Mouse (Mus musculus) layer of hippocampus, postnatal 14 days (tissue): Measurements from ENCODE around the gene Epha5. TPM values are rescaled to one million over a fixed set of nuclear protein-coding genes. Genes with fewer than 3 reads are reported as not detected.

Experiments used
- DNase-seq, 2 experiments: peaks; one replicate each; pipeline ENCODE4 v3.0.0; 2021 to 2022; ENCODE audit warnings: low spot score in 2 of 2, mixed read lengths in 1 of 2
- long read RNA-seq, 2 experiments: library from polyadenylated mRNA; stranded (forward); transcript quantifications; one replicate each; pipeline ENCODE4 v2.0.0; 2021
- total RNA-seq, 2 experiments: library from RNA; stranded (reverse); gene quantifications; 2 replicates each; pipeline ENCODE4 v1.2.3; 2021

Epha5 gene
- total RNA-seq: 100 to 1,000 TPM; 158 TPM
- long read RNA-seq, experiment 1, full-length matches to known transcripts: 21 of 92 reads
- long read RNA-seq, experiment 1, partial matches to known transcripts: 44 of 92 reads
- long read RNA-seq, experiment 1, other reads (novel, unspliced or antisense): 27 of 92 reads
- long read RNA-seq, experiment 2, full-length matches to known transcripts: 21 of 119 reads
- long read RNA-seq, experiment 2, partial matches to known transcripts: 57 of 119 reads
- long read RNA-seq, experiment 2, other reads (novel, unspliced or antisense): 41 of 119 reads

DNA sequence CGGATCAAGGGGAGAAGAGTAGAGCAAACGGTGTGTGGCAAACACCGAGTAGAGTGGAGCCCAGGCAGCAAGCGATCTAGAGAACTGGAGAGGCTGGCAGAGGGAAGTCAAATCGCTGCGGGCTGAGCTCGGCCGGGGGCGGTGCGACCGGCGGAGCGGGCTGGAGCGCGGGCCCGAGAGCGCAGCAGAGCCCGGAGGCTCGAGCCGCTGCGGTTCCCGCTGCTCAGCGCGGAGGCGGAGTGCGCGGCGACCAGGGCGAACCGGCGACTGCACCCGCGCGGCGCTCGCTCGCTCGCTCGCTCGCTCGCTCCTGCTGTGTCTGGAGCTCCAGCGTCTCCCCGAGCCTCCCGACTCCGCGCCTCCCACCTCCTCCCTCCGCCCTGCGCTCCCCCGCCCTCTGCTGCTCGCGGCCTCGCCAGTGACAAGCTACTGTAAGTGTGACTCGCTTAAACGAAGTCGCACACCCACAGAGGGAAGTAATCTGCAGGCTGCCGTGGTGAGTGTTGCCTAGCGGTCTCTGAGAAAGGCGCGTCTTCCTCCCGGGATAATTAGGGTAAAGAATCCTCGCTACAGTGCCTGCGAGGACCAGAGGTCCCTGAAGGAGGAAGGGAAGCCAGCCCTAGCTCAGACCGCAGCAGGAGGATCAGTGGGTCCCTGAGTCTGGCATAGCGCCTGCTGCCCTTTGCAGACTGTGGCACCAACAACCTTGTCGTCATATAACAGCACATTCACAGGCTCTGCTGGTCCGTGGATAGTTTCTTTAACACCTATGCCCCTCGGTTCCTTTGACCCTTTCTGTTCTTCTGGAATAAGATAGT, at the start of gene Epha5:
Gene Epha5 (minus strand): TSS at position 321 of the 818 bp plus-strand sequence.
- DNase-seq: peak; percentile 71 to 82

DNA sequence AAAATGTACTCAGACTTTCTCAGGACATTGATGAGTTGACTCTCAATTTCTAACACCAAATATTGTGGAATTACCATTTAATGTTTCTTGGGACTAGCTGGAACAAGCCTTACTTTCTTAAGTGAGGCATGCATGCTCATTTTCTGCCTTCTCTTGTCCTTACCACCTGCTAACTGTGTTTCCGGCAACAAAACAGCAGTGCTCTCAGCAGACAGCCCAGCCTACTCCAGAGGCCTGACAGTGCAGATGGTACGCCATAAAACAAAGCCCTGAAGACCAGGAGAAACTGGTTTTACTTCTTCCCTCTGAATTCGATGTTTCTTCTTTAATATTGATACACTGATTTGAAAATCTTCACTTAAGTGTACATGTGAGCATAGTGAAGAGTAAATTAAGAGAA, 39.0 kb upstream of the Epha5 start:
- no peak for DNase-seq

DNA sequence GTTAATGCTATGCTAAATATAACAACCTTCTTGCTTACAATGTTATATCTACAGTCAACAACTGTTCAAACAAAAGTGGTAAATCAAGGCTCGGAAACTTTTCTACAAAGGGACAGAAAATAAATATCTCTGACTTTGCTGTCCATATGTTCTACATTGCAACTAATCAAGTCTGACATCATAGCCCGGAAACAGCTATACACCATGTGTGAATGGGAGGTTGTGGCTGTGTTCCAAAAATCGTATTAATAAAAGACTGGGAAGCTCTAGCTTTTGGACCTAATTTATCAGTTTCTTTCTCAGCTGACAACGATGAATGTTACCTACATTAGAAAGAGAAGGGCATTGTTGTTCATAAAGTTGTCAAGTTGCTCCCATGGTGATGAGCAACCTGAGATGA, 37.5 kb upstream of the Epha5 start:
- DNase-seq: no peak

DNA sequence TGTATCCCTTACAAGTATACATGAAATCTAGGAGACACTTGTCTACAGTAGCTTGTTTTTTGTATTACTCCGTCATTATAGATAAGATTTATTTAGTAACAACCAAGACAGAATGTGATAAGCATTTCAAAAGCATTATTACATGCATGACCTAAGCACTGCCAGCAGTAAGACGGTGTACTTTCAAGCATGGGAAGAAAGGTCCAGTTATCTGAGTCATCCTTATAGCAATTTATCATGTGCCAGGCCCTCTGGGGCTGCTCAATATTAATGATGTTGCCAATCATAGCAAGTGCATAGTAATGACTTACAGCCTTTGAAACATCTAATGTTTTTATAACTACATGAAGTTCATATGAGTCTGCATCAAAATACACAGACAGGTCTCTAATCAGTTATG, 36.7 kb upstream of the Epha5 start:
- no peak for DNase-seq

DNA sequence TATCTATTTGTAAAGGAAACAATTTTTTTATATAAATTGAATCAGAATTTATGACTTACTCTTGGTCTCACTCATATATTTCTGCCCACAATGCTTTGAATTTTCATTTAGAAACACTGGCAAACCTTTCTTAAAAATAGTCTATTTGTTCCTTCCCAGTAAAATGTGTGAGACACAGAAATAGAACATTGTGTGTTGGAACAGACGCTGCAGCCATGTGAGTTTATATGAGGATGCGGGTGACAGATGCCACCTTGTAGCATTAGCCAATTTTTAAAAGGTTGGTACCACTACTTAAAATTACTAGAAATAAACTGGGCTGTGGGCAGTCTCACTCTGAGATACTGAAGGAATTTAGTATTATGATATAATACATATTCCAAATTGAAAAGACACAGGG, 23.1 kb upstream of the Epha5 start:
- DNase-seq: peak in 1 of 2 experiments; percentile 70

DNA sequence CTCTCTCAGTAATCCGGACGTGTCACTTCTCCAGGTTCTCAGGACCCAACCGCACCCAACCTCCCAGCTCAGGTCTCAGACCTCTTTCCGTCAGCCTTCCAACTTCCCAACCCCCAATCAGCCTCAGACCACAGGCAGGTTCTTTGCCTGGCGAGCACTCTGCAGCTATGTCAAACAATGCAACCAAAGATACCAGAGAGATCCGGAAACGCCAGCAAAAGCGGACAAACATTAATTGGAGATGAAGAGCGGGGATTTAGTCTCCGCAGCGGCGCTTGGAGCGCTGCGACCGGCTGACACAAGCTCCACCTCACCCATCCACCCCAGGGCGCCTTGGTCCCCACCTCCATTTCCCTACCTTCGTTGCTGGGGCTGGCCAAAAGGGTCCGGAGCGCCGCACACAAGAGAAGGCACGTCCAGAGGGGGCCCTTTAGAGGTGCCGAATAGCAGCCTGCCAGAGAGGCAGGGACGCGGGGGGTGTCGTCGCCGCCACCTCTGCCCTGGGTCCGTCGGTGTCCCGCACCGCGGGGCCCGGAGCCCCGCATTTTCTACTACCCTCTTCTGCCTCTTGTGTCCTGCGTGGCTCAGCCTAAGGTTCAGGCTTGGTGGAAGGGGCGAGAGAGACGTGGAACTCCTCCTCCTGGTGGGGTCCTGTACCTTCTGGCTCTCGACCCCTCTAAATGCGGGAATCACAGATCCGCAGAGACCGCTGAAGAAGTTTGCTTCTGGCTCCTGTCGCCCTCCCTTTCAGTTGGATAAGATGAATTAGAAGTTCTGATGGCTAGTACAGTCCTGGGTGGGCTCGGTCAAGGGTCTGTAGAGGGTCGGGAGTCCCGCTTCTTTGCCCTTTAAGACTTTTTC, 991 bp downstream of the Epha5 start:
- peak; percentile 37 to 51 for DNase-seq

DNA sequence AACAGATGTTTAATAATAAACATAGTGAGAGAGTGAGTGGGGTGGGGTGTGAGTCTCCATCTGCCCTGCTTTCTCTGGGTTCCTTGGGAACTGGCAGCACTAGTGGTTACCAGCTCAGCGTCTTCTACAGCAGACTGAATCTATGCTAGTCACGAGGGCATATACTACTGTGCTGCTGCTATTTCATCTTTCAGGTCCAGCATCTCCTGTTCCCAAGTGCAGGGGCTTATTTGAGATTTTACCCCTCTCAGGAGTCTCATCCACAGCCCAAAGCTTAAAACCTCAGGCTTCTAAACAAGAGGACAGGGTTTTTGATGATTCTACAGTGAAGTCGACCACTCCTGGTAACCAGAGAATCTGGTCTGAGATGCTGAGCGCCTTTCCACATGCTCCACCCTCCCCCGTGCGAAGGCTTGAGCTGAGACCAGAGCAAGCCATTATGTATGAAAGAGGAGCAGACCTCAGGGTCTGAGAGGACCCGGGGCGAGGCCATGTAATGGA, 2.2 kb downstream of the Epha5 start:
- peak; percentile 40 to 52 for DNase-seq

DNA sequence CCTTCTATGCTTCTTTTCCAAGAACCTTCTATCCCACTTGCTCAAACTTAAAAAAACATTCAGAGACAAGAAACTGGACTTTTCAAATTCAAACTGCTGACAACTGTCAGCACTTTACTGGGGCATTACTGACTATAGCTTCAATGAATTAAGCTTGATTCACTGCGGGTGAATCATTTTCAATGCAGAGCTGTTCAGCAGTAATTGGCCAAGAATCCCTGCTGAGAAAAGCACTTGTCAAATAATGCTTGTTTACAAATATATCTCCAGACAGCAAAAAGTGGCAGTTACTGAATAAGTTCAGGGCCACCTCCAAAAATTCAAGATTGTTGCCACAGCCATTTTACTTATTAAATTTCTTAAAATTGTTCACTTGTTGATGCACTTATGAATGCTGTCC, 4.2 kb downstream of the Epha5 start:
- DNase-seq: no peak

DNA sequence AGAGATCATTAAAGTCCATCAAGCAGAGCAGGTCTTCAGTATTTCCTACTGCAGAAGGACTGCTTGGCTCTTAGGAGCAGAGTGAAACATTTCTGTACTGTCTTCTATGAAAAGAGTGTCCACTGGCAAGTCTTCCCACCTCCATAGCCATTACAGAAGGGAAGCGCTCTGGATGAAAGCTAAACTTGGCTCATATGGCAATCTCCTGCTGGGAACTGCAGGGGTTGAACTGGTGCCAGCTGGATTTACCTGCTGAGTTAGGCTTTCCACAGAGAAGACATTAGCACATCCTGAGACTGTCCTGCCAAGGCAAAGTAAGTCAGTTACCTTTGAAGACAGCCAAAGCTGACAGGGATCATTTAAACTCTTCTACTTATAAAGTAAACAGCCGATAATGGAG, 8.8 kb downstream of the Epha5 start:
- no peak for DNase-seq

DNA sequence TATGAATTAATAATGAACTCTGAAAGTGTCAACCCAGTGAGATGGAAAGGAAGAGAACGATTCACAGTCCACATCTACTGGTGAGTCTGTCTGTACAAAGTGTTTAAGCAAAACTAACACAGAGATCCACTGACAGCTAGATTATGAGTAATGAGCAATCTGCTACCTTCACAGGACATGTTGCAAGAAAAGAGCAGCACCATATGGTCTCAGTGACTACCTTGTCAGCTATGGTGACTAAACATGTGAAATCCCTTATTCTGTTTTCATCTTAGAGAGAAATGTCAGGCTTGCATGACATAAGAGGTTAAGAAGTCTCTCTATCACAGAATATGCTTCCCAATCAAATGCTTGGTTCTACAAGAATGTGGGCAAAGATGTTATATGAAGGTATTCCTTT, 20.1 kb downstream of the Epha5 start:
- DNase-seq: peak in 1 of 2 experiments; percentile 13

DNA sequence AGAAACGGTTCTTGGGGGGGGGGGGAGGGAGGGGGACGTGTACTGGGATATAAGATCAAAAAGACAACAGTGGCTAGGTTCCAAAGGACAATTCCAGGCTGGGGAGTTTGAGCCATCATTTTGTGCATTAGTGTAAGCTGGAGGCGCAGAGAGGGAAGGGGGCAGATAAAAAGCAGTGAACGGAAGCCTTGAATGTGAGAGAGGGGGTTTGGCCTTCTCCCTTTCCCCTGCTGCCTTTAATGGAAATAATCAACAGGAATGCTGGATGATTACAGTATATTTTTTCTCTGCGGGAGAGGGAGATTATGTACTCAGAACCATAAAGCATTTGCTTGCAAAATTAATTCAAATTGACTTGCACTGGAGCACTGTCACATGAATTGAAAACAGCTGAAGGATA, 51.8 kb downstream of the Epha5 start:
- no peak for DNase-seq

DNA sequence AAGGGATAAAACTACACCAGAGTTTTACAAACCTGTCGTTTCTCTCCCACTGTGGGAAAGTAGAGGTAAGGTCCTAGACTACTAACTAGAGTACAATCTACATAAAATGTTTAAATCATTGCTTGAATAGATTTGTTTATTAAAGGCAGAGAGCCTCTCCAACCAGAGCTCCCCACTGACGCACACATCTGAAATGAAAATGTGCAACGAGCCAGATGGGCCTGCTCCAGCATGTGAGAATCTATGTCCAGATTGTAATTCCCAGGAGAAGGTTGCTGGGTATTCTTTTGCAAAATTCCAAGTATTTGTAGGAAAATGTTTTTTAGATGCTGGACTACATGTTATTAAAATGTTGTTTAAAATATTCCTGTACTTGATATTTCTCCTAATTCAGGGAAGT, 57.8 kb downstream of the Epha5 start:
- peak in 1 of 2 experiments; percentile 16 for DNase-seq

DNA sequence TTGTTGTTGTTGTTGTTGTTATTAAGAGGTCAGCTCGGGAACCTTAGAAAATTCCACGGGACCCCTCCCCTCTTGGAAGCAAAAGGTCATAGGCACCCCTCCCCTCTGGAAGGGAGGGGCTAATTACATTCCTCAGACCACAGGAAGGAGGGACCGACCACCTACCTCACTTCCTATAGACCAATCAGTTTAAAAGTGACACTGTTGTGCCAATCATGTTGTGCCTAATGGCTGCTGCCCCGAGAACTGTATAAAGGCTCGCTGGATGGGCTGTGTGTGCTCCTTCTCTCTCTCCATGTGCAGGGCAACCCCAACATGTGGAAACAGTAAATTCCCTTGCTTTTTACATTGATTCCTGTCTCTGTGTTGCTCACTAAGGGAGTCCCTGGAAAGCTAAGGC, 64.1 kb downstream of the Epha5 start:
- no peak for DNase-seq

DNA sequence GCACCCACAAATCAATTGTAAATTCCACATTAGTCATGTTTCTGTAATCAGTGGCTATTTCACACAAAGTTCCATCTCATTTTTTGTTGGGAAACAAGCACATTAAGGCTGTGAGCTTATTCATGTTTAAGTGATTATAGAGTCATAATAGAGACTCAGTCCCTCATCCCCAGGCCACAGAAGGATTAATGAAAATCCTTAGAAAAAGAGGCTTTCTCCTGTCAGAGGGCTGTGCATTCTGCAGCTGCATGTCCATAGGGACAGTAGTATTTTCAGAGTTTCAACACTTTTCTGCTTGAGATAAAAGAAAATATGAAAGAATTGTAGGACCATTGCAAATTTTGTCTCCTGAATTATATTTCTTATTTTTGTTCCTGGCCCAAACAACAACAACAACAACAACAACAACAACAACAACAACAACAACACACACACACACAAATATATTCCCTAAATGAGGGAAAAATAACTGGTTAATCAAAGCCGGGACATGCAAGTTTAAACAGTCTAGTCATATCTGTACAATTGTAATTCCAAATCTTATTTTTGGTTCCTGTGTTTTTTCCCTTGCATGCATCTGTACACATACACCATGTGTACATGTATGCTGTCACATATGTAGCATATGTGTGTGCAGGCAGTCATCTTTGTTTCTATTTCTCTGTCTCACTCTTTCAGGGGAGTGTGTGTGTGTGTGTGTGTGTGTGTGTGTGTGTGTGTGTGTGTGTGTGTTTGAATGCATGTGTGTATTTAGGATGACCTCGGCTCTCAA, 70.3 kb downstream of the Epha5 start:
- DNase-seq: no peak

DNA sequence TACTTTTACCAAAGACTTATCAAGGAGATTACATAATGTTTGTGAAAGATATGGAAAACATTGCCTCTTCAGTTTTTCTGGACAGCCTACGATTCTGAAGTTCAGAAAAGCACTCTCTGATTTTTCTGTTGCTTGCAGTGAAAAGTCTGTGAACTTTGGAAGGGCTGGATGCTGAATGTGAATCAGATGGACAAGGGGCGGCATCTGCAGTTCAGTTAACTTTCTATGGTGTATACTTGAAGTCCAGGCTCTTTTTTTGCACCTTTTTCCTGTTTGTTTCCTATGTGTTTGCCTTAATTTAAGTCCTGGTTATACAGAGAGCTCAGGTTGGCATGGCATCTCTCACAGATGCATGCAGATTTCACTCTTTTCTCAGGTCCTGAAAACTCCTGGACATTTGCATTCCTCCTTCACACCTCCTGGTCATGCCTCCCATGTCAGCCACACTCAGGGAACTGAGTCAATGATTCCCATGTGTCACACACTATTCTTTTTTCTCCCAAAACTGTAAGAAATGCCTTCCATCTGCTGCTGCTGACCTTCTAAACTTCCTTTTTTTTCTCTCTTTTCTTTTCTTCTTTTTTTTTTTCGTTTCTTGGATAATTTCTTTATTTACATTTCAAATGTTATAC, 81.2 kb downstream of the Epha5 start:
- no peak for DNase-seq

DNA sequence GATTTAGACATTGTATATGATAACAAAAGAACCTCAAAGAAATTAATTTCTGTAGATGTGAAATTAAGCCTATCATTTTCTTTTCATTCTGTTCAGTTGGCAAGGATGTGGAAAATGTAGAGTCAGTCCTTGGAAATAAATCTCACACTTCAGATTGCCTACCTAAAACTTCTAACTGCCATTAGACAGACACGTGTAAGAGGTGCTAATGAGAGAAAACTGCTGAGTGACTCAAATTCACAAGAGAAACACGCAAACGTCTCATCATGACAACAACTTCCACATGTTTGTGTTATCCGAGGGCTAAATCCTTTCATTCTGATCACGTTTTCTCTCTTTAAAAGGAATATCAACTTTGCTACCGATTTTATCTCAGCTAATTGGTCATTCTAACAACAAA, 82.7 kb downstream of the Epha5 start:
- DNase-seq: no peak

DNA sequence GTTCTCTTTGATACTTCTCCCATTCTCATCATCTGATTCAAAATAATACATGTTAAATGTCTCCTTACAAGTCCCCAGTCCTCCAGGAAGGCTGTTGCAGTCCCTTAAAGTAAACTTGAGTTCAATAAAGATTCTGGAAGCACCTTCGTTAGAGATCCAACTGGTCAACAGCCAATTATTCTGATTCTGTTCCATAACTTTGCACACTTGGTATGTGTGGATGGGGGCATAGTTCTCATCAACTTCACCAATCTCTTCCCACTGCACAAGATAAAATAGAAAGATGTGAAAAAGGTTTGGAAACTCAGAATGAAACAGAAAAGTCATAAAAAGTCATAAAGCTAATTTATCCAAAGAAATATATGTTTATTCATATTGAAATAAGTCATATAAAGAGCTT, 85.6 kb downstream of the Epha5 start:
- DNase-seq: no peak

DNA sequence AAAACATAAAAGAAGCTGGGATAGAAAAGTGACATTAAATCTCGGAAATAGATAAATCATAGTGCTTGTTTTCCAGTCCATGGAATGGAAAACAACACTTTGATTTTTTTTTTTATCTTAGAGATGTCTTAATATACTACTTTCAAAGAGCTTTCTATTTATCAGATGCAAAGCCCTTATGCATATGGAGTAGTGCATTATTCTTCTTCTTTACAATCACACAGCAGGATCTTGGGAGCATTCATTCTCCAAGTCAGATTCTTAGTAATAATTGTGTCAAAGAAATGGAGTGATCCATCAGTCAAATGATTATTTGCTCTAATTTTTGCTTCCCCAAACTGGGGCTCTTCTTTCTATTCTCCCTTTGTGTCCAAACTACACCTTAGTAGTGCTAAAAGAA, 96.6 kb downstream of the Epha5 start:
- no peak for DNase-seq

DNA sequence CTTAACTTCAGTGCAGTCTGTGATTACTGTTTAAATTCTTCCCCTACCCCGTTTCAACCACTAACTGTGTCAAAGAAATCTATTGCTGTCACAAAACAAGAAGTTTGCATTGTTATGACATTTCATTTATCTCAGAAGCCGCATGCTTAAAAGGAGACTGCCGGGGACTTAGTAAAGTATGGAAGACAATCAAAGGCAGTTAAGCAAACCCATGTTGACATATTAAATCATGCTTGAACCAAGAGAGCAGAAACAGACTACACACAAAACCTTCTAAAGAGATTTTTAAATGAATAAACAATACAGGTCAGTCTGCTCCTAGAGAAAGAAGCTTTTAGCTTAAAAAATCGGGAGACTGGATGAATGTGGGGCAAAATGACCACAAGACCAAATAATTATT, 97.0 kb downstream of the Epha5 start:
- no peak for DNase-seq

DNA sequence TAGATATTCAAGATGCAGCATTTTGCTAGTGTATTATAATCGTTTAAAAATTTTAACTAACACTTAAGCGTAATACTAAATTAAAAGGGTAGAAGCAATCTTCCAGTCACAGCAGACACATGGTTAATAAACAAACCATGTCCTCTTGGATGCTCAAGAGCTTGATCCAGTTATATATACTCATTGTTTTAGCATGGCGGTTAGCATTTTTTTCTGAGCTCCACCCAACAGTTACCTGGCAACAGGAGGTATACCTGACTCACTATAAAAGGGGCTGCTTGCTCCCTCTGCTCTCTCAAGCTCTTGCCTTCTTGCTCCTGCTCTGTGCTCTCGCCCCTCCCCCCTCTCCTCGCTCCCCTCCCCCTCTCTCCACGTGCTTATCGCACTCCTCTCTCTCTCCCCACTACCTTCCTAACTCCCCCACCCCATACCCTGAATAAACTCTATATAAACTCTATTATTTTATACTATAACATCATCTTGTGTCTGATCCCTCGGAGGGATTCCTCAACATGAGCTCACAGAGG, 98.3 kb downstream of the Epha5 start:
- no peak for DNase-seq
